Mouse (Mus musculus) testis, postnatal 14 days (tissue): Measurements from ENCODE around the gene Gsg1.

ENCODE experiments used
- DNase-seq: peaks from one replicate; pipeline ENCODE4 v3.0.0; 2021; ENCODE audit warnings: low spot score

Gsg1 gene

GRCm38 (mm10) chr6:135204869-135205268 lies 49.3 kb downstream of the Gsg1 start:
- no peak for DNase-seq

DNA sequence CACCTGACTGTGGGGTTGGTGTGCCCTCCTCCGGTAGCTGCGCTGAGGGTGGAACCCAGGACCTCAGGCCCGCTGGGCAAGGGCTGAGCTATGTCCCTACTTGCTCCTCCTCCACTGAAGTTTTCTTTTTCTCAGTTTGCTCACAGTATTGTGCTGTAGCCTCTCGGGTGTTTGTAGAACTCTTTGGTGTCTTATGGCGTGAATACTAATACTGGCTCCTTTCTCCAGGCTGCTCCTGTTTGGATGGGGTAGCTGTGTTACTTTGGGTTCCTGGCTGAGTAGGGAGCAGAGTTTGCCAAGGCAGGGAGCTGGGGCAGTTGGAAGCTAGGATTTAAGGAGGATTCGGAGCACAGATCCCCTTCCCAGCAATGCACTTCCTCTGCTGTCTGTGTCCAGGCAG lies 50.4 kb downstream of the Gsg1 start:
- DNase-seq: no peak

DNA sequence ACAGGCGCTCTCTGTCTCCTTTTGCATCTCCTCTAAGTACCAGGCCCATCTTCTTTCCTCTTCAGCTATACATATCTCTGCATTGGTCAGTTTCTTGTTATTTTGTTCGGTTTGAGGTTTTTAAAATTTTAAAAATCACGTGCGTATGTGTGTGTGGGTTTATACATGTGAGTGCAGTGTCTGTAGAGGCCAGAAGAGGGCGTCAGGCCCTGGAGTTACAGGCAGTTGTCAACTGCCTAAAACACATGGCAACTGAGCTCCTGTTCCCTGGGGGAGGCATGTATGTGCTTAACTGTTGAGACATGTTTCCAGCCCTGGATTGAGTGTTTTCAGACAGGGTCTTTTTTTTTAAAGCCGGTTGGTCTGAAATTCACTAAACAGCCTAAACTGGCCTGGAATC lies 51.5 kb downstream of the Gsg1 start:
- DNase-seq: no peak

DNA sequence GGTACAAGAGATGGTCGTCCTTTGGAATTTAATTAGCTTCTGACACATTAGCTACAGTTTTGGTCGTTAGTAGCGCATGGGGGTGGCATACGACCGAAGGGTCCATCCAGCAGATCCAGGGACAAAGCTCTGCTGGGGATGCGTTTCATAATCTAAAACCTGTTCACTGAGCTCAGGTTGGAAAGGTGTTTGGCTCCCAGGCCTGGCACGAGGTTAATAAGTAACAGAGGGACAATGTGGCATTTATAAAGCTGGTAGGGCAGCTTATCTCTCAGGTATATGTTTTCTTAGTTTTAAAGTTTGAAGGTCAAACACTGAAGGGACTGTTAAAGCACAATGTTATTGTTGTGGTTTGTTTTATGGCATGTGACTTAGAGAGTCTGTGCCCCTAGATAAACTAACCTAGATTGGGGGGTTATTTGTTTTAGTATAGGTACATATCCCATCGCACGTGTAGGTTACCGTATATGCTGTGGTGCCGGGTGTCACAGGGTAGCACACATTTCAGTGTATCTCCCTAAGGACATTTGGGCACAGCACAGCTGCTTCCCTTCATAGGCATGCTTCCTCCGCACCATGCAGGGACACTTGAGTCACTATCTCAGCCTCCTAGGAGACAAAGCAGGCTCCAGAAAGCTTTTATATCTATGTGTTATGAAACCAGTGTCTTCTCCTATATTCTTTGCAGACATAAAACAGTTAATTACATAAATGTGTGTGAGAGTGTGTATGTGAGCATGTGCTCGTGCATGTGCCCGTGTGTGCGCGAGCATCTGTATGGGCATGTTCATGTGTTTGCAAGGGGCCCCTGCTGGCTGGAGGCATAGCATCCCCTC lies 53.8 kb downstream of the Gsg1 start:
- DNase-seq: no peak

DNA sequence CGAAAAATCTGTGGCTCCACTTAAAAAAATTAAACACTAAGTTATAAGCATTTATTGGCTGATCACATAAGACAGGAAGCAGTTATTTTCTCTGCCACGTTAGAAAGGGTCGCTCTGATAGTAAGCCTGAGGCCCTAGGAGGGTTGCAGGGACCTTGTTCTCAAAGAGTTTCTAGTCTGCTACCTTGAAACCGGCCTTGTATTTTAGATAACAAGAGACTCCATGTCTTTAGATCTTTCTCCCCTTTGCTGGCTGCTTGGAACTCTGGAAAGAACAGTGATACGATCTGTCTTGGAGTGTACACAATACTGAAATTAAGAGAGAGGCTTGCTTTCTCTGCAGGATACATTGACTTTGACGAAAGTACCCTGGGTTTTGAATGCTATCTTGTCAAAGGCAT lies 55.4 kb downstream of the Gsg1 start:
- DNase-seq: no peak

DNA sequence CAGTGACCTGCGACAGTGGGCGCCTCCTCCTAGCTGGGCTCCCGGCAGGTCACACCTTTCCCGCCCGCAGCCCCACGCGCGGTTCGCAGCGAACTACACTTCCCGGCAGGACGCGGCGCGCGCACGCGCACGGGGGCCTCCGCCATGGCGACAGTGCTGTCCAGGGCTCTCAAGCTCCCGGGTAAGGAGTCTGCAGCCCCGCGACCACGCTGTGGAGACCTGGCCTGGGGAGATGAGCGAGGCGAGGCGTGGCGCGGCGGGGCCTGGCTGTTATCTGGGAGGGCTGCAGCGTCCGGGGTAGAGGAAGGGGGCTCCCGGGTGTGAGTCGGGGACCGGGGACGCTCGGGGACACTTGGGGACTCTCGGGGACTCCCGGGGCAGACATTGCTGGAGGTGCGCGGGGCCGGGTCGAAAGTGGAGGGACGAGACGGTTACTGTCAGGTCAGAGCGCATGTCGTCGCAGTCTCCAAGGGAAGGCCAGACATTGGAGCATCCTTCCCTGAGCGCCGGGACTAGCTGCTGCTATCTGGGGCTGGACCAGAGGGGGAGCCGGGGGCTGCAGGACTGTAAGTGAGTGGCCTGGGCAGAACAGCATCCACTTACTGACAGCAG lies 56.1 kb downstream of the Gsg1 start, which contains the start of the genes Fam234b and Hebp1:
Gene Fam234b (plus strand): TSS at position 57 of the 612 bp plus-strand sequence.
Gene Hebp1 (minus strand): TSS at position 102 of the 612 bp plus-strand sequence.
- peak; percentile 82 for DNase-seq

DNA sequence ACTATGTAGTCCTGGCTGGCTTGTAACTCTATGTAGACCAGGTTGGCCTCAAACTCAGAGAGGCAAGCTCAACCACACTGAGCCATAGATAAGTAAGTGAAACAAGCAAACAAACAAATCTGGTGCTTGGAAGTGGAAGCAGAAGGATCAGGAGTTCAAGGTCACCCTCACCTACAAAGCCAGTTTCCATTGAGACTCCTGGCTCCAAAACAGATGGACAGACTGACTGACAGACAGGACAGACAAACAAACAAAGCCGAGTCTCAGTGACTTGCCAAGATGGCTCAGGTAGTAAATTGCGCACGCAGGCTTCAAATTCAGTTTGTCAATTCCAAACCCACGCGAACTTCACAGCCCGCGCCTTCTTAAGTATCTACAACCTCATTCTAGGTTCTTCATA lies 56.7 kb downstream of the Gsg1 start:
- no peak for DNase-seq

- DNase-seq: no peak
These were observed 57.4 kb downstream of the Gsg1 start for GRCm38 (mm10) chr6:135196707-135197106.

DNA sequence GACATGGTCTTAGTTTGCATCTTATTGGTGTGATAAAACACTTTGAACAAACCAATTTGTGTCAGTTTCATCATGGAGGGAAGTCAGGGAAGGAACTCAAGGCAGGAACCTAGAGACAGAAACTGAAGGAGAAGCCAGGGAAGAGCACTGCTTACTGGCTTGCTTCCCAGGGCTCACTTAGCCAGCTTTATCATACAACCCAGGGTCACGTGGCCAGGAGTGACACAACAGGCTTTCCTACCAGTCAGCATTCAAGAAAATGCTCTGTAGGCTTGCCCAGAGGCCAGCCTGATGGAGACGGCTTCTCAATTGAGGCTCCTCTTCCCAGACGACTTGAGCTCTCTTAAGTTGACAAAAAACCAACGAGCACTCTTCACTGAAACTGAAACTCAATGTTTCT lies 59.2 kb downstream of the Gsg1 start:
- no peak for DNase-seq

DNA sequence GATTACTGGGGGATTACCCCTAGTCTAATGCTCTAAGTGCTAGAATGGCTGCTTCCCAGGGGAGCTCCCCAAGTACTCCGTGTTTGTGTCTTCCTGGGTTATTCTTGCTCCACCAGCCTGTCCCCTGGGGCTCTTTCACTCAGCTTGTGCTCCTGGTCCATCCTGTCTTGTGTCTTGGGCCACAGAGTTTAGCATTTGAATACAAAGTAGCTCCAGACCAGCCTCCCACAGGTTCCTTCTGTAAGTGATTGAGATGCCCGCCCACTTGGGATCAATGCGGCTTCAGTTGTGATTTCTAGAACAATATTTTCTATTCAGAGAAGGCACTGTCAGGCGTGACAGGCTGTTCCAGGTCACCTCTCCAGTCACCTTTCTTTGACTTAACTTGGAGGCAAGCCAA lies 60.4 kb downstream of the Gsg1 start:
- peak; percentile 21 for DNase-seq

- no peak for DNase-seq
These were observed 61.2 kb downstream of the Gsg1 start for GRCm38 (mm10) chr6:135192993-135193392.

- no peak for DNase-seq
These were observed 62.2 kb downstream of the Gsg1 start for GRCm38 (mm10) chr6:135191906-135192305.

DNA sequence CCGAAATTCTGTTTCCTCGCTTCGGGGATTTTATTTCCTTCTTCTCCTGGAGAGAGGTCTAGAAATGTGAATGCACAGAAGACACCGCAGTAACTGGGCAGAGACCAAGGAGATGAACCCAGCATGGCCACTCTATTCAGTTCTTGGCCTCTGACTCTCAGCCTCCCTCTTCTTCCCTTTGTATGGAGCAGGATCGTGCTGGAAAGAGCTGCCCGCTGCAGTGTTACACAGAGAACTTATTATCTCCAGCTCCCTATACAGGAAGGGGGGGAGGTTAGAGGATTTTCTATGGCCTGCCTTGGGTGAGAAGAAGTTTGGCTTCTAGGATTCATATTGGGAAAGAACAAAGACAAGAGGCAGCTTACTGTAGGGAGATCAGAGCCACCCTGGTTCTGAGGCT lies 64.0 kb downstream of the Gsg1 start:
- DNase-seq: no peak

GRCm38 (mm10) chr6:135188629-135189028 lies 65.5 kb downstream of the Gsg1 start:
- no peak for DNase-seq
